25 mouse cellular contexts compared by ENCODE assay signal in genomic region chr5:116261944-116262343, GRCm38 (mm10). TPM values are rescaled to one million over a fixed set of nuclear protein-coding genes. Genes with fewer than 3 reads are reported as not detected.
DNase-seq lines count a peak whose midpoint lies in the region; ATAC-seq and TF ChIP-seq lines count a peak whose summit lies in the region.
"Had no signal": no experiment of that assay in that cellular context is flagged by ENCODE, and none has a peak within 500 bp of the region (broad histone marks: within the 10 kb centered on the region; RNA-seq: fewer than 3 reads in every experiment).

No protein-coding gene starts in this region.

- no peaks in the 10 kb centered on the region for H3K9me3 ChIP-seq in lung, postnatal 0 days (ENCODE audit: low read length)
- no peaks in the 10 kb centered on the region for H3K9me3 ChIP-seq in midbrain, embryonic 11.5 days (ENCODE audit: control insufficient read depth, low read length)
- H3K9me3 ChIP-seq in midbrain, postnatal 0 days (ENCODE audit: low read length) = no peaks in the 10 kb centered on the region
- H3K9me3 ChIP-seq: embryonic facial prominence, embryonic 12.5 days; forebrain, embryonic 15.5 days had no signal

- 85% methylated on average over 5 of the region's 5 CpGs for WGBS in lung, postnatal 0 days
- 93% methylated on average over 5 of the region's 5 CpGs for WGBS in midbrain, embryonic 11.5 days
- 84% methylated on average over 5 of the region's 5 CpGs for WGBS in midbrain, postnatal 0 days

- H3K27me3 ChIP-seq in lung, postnatal 0 days (replicated peaks; ENCODE audit: insufficient read depth, low read length) = no peaks in the 10 kb centered on the region
- H3K27me3 ChIP-seq in midbrain, embryonic 11.5 days (ENCODE audit: control insufficient read depth, insufficient read depth, low read length) = no peaks in the 10 kb centered on the region
- no peaks in the 10 kb centered on the region for H3K27me3 ChIP-seq in midbrain, postnatal 0 days (ENCODE audit: insufficient read depth, low read length)
- H3K27me3 ChIP-seq: CH12.LX; embryonic facial prominence, embryonic 12.5 days; forebrain, embryonic 13.5 days; forebrain, embryonic 15.5 days had no signal

- H3K4me2 ChIP-seq in lung, postnatal 0 days (replicated peaks; ENCODE audit: low read depth, low read length) = no peak overlapping the region
- H3K4me2 ChIP-seq in midbrain, embryonic 11.5 days = no peak overlapping the region
- H3K4me2 ChIP-seq in midbrain, postnatal 0 days (ENCODE audit: low read depth, low read length, poor library complexity, severe bottlenecking) = no peak overlapping the region
- H3K4me2 ChIP-seq: embryonic facial prominence, embryonic 12.5 days; forebrain, embryonic 13.5 days; forebrain, embryonic 15.5 days had no signal

- no peak for TF ChIP-seq CTCF in lung, postnatal 0 days (IDR thresholded peaks at IDR 0.05)
- no peak for TF ChIP-seq CTCF in midbrain, postnatal 0 days (IDR thresholded peaks at IDR 0.05)

- H3K36me3 ChIP-seq in lung, postnatal 0 days (ENCODE audit: insufficient read depth, low read length) = no peaks in the 10 kb centered on the region
- no peaks in the 10 kb centered on the region for H3K36me3 ChIP-seq in midbrain, embryonic 11.5 days (ENCODE audit: control insufficient read depth, insufficient read depth, low read length)
- no peaks in the 10 kb centered on the region for H3K36me3 ChIP-seq in midbrain, postnatal 0 days (ENCODE audit: insufficient read depth, low read length)
- H3K36me3 ChIP-seq: embryonic facial prominence, embryonic 10.5 days; embryonic facial prominence, embryonic 12.5 days; forebrain, embryonic 15.5 days; G1E had no signal

- H3K4me3 ChIP-seq in lung, postnatal 0 days (ENCODE audit: low read depth, low read length) = no peak overlapping the region
- H3K4me3 ChIP-seq in midbrain, embryonic 11.5 days (ENCODE audit: low read depth, low read length) = no peak overlapping the region
- H3K4me3 ChIP-seq in midbrain, postnatal 0 days (ENCODE audit: low read depth, low read length) = no peak overlapping the region
- H3K4me3 ChIP-seq: embryonic facial prominence, embryonic 10.5 days; embryonic facial prominence, embryonic 12.5 days; forebrain, embryonic 13.5 days; forebrain, embryonic 15.5 days had no signal

- H3K9ac ChIP-seq in lung, postnatal 0 days (replicated peaks; ENCODE audit: low read depth) = no peak overlapping the region
- H3K9ac ChIP-seq in midbrain, embryonic 11.5 days (ENCODE audit: low read length) = no peak overlapping the region
- no peak overlapping the region for H3K9ac ChIP-seq in midbrain, postnatal 0 days (replicated peaks; ENCODE audit: low read length, poor library complexity, severe bottlenecking)
- H3K9ac ChIP-seq: embryonic facial prominence, embryonic 12.5 days; forebrain, embryonic 13.5 days; forebrain, embryonic 15.5 days; forebrain, postnatal 0 days had no signal

- no peak for TF ChIP-seq EP300 in lung, postnatal 0 days (IDR thresholded peaks at IDR 0.05)

- H3K27ac ChIP-seq in lung, postnatal 0 days (ENCODE audit: low read length) = no peak overlapping the region
- H3K27ac ChIP-seq in midbrain, embryonic 11.5 days (ENCODE audit: low read depth, low read length) = no peak overlapping the region
- H3K27ac ChIP-seq in midbrain, postnatal 0 days (ENCODE audit: low read depth, low read length) = no peak overlapping the region
- H3K27ac ChIP-seq: embryonic facial prominence, embryonic 10.5 days; embryonic facial prominence, embryonic 12.5 days; forebrain, embryonic 13.5 days; forebrain, embryonic 15.5 days had no signal

- DNase-seq in cerebellum, postnatal 10 days = peak; percentile 41 to 51
- DNase-seq in cerebellum, postnatal 4 days (ENCODE audit: low spot score in 2 of 2) = no peak
- DNase-seq in lung, postnatal 14 days = peak; percentile 10
- DNase-seq in lung, postnatal 0 days (ENCODE audit: low spot score) = no peak
- peak; percentile 49 for DNase-seq in midbrain, embryonic 11.5 days (ENCODE audit: low spot score, missing footprints)
- DNase-seq in midbrain, postnatal 0 days (ENCODE audit: low spot score) = no peak
- DNase-seq: adrenal gland, adult 8-10 months; adrenal gland, postnatal 14 days; adrenal gland, postnatal 36 days; B cell, adult 2 months; cerebellum, adult 11-12 months; cerebellum, adult 2 months; cerebellum, adult 9-10 months; cerebellum, postnatal 36 days; forebrain, postnatal 0 days had no signal

- no peaks in the 10 kb centered on the region for H3K4me1 ChIP-seq in lung, postnatal 0 days (ENCODE audit: insufficient read depth, low read depth, low read length)
- no peaks in the 10 kb centered on the region for H3K4me1 ChIP-seq in midbrain, embryonic 11.5 days (ENCODE audit: control insufficient read depth, insufficient read depth, low read length)
- no peaks in the 10 kb centered on the region for H3K4me1 ChIP-seq in midbrain, postnatal 0 days (ENCODE audit: insufficient read depth, low read length)
- H3K4me1 ChIP-seq: embryonic facial prominence, embryonic 10.5 days; embryonic facial prominence, embryonic 12.5 days had no signal

- no peak for ATAC-seq in lung, postnatal 0 days
- no peak for ATAC-seq in midbrain, embryonic 11.5 days (ENCODE audit: low FRiP score)
- no peak for ATAC-seq in midbrain, postnatal 0 days (ENCODE audit: low FRiP score)
- ATAC-seq: activated CD4-positive, CD25-positive, alpha-beta regulatory T cell, adult 4 months; CD4-positive, CD25-positive, alpha-beta regulatory T cell, adult 4 months; forebrain, embryonic 13.5 days; forebrain, embryonic 15.5 days; forebrain, postnatal 0 days; Patski had no signal

RNA-seq across cellular contexts. Expression of gene Ccdc60, which starts 26.8 kb away (rescaled TPM):
- polyA plus RNA-seq in lung, postnatal 0 days (2015; fragmentation: Nextera tagmentation; extraction: Ambion mirVana) = 1.3 and 1.5 TPM in 2 replicates
- 1.9 and 2.7 TPM in 2 replicates for polyA plus RNA-seq in midbrain, embryonic 11.5 days (2014; fragmentation: Nextera tagmentation; extraction: Ambion mirVana)
- 1.8 and 2.2 TPM in 2 replicates for total RNA-seq in midbrain, postnatal 0 days (2014; rRNA removed)
- polyA plus RNA-seq in midbrain, postnatal 0 days (2015; fragmentation: Nextera tagmentation; extraction: Ambion mirVana) = 2.5 and 2.6 TPM in 2 replicates
- total RNA-seq: adrenal gland, adult 18-20 months; adrenal gland, adult 8-10 months; adrenal gland, postnatal 14 days; adrenal gland, postnatal 36 days; CH12.LX; G1E had no signal
- polyA plus RNA-seq: activated CD4-positive, CD25-positive, alpha-beta regulatory T cell, adult 4 months; G1E; Patski had no signal

Comparison
In these comparisons a context has a peak if more than half of its experiments do, and no peak if none do; other contexts are left out.
1. DNase-seq: peak in cerebellum, postnatal 10 days (2 of 2), lung, postnatal 14 days (single experiment) and midbrain, embryonic 11.5 days (single experiment); none in cerebellum, postnatal 4 days (0 of 2), lung, postnatal 0 days (single experiment) and midbrain, postnatal 0 days (single experiment).